Mouse (Mus musculus) testis, adult 2 months (tissue): ENCODE measurements around the gene Prkd2. TPM values are rescaled to one million over a fixed set of nuclear protein-coding genes. Genes with fewer than 3 reads are reported as not detected.

Experiments
- H3K27ac ChIP-seq: fragments of 200-500 bp; 2 replicates; pipeline ENCODE4 v1.5.1; 2012; ENCODE audit warnings: low read depth, low read length; ENCODE audit not compliant: control insufficient read depth, insufficient read depth
- H3K27me3 ChIP-seq: fragments of 200-500 bp; 2 replicates; pipeline ENCODE4 v1.6.1; 2012; ENCODE audit warnings: mild to moderate bottlenecking, low read length, moderate library complexity; ENCODE audit not compliant: control insufficient read depth, insufficient read depth
- H3K36me3 ChIP-seq: fragments of 200-500 bp; 2 replicates; pipeline ENCODE4 v1.6.1; 2012; ENCODE audit warnings: mild to moderate bottlenecking, low read length; ENCODE audit not compliant: control insufficient read depth, insufficient read depth
- H3K4me1 ChIP-seq: fragments of 200-500 bp; 2 replicates; pipeline ENCODE4 v1.6.1; 2012; ENCODE audit warnings: low read length; ENCODE audit not compliant: control insufficient read depth, insufficient read depth
- H3K4me3 ChIP-seq: fragments of 200-500 bp; 2 replicates; pipeline ENCODE4 v1.5.1; 2012; ENCODE audit warnings: low read depth, mild to moderate bottlenecking, low read length, moderate library complexity, mixed read lengths; ENCODE audit not compliant: control insufficient read depth
- CTCF ChIP-seq: fragments of 200-500 bp; IDR thresholded peaks from 2 replicates; pipeline ENCODE4 v1.5.1; 2012; ENCODE audit warnings: low read depth, mild to moderate bottlenecking, inconsistent platforms, low read length, moderate library complexity; ENCODE audit not compliant: control insufficient read depth, insufficient read depth, insufficient replicate concordance
- POLR2A ChIP-seq: fragments of 200-500 bp; IDR thresholded peaks from 2 replicates; pipeline ENCODE4 v1.6.1; 2012; ENCODE audit warnings: low read depth, mild to moderate bottlenecking, inconsistent platforms, low read length, moderate library complexity; ENCODE audit not compliant: control insufficient read depth
- polyA plus RNA-seq: library from polyadenylated mRNA; depleted of rRNA; stranded (reverse); fragments of >200 nt; gene quantifications from 2 replicates; pipeline ENCODE4 v1.2.3, GENCODE M21; 2012

The Prkd2 gene
- polyA plus RNA-seq, 1 experiment: 2.8 TPM

GRCm38 (mm10) chr7:16819794-16820193, 22.9 kb upstream of the Prkd2 start:
- H3K27ac ChIP-seq: no peak overlapping the region
- no peaks in the 10 kb centered on the region for H3K27me3 ChIP-seq
- TF ChIP-seq CTCF (no peak), POLR2A (no peak)
- no peak overlapping the region for H3K4me3 ChIP-seq
- peaks cover 16% of the 10 kb centered on the region for H3K4me1 ChIP-seq
- peaks cover 2% of the 10 kb centered on the region; the same call in 1 of the 2 replicates for H3K36me3 ChIP-seq

- H3K4me1 ChIP-seq: peaks cover 16% of the 10 kb centered on the region
- peaks cover 2% of the 10 kb centered on the region; the same call in 1 of the 2 replicates for H3K36me3 ChIP-seq
- no peak for TF ChIP-seq CTCF
- no peak for TF ChIP-seq POLR2A
- H3K4me3 ChIP-seq: no peak overlapping the region
- no peak overlapping the region for H3K27ac ChIP-seq
- no peaks in the 10 kb centered on the region for H3K27me3 ChIP-seq
Observed at GRCm38 (mm10) chr7:16820271-16820763, 22.4 kb upstream of the Prkd2 start.

- Histone ChIP-seq H3K4me3 (no peak overlapping the region), H3K27me3 (no peaks in the 10 kb centered on the region), H3K27ac (no peak overlapping the region), H3K36me3 (peaks cover 2% of the 10 kb centered on the region; the same call in 1 of the 2 replicates), H3K4me1 (peaks cover 16% of the 10 kb centered on the region)
- TF ChIP-seq CTCF (no peak), POLR2A (no peak)
Observed at GRCm38 (mm10) chr7:16821091-16821490, 21.6 kb upstream of the Prkd2 start.

- Histone ChIP-seq H3K27ac (no peak overlapping the region), H3K36me3 (peaks cover 2% of the 10 kb centered on the region; the same call in 1 of the 2 replicates), H3K4me1 (peaks cover 16% of the 10 kb centered on the region), H3K4me3 (no peak overlapping the region), H3K27me3 (no peaks in the 10 kb centered on the region)
- TF ChIP-seq POLR2A: no peak
- no peak for TF ChIP-seq CTCF
Observed at GRCm38 (mm10) chr7:16821669-16822101, 21.0 kb upstream of the Prkd2 start.

GRCm38 (mm10) chr7:16823734-16824133, 19.0 kb upstream of the Prkd2 start:
- Histone ChIP-seq H3K4me1 (peaks cover 3% of the 10 kb centered on the region), H3K36me3 (peaks cover 2% of the 10 kb centered on the region; the same call in 1 of the 2 replicates), H3K27me3 (no peaks in the 10 kb centered on the region), H3K4me3 (no peak overlapping the region), H3K27ac (no peak overlapping the region)
- TF ChIP-seq POLR2A: no peak
- TF ChIP-seq CTCF: no peak

- no peak overlapping the region for H3K4me3 ChIP-seq
- peaks cover 3% of the 10 kb centered on the region; the same call in 1 of the 2 replicates for H3K36me3 ChIP-seq
- no peaks in the 10 kb centered on the region for H3K27me3 ChIP-seq
- H3K4me1 ChIP-seq: no peaks in the 10 kb centered on the region; the same call in 1 of the 2 replicates
- no peak for TF ChIP-seq CTCF
- TF ChIP-seq POLR2A: no peak
- H3K27ac ChIP-seq: no peak overlapping the region
Observed at GRCm38 (mm10) chr7:16825785-16826184, 16.9 kb upstream of the Prkd2 start.

- H3K27me3 ChIP-seq: no peaks in the 10 kb centered on the region
- no peak overlapping the region for H3K4me3 ChIP-seq
- TF ChIP-seq POLR2A: no peak
- no peak for TF ChIP-seq CTCF
- H3K27ac ChIP-seq: no peak overlapping the region
- peaks cover 4% of the 10 kb centered on the region; the same call in 1 of the 2 replicates for H3K36me3 ChIP-seq
- no peaks in the 10 kb centered on the region; the same call in 1 of the 2 replicates for H3K4me1 ChIP-seq
Observed at GRCm38 (mm10) chr7:16826571-16826970, 16.1 kb upstream of the Prkd2 start.
